Mouse (Mus musculus) neutrophil, adult 5-6 weeks (primary cell): ENCODE results near the gene Sptb. TPM values are rescaled to one million over a fixed set of nuclear protein-coding genes. Genes with fewer than 3 reads are reported as not detected.

Experiments used
- ATAC-seq: fragments of 151-379, 151-347 bp; 2 replicates; pipeline ENCODE4 v1.8.0; 2017; ENCODE audit warnings: mild to moderate bottlenecking, moderate TSS enrichment; ENCODE audit not compliant: insufficient number of reproducible peaks, poor library complexity, low FRiP score, severe bottlenecking; ENCODE audit errors: extremely low read depth
- total RNA-seq: library from RNA; stranded (forward); fragments of 200-1000 nt; gene quantifications from 2 replicates; pipeline ENCODE4 v1.2.3, GENCODE M21; 2017

The Sptb gene
- total RNA-seq, 1 experiment from 2014 or later, result 2.0 TPM

DNA sequence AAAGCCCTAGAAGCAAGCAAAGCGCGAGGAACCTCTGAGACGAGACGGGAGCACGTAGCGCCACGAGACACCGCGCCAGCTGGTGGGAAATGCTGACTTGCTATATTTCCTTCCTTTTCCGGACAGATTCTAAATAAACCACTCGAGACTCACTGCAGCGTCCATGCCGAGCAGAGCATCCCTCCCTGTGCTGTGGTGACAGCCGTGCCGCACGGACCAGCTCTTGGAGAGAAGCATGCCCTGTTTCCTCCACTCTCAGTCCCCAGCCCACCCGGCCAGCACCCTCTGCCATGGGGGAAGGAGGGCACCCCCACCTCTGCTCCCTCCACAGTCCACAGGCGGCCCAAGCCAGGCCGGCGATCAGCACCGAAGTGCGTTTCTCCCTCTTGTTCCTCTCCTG, 33.9 kb downstream of the Sptb start:
- no peak for ATAC-seq

- ATAC-seq, result no peak
These were observed 35.0 kb downstream of the Sptb start for GRCm38 (mm10) chr12:76675364-76675763.

GRCm38 (mm10) chr12:76673794-76674222, 36.5 kb downstream of the Sptb start:
- no peak for ATAC-seq

GRCm38 (mm10) chr12:76672008-76672407, 38.3 kb downstream of the Sptb start:
- no peak for ATAC-seq

GRCm38 (mm10) chr12:76670533-76671086, 39.7 kb downstream of the Sptb start:
- ATAC-seq, result no peak

DNA sequence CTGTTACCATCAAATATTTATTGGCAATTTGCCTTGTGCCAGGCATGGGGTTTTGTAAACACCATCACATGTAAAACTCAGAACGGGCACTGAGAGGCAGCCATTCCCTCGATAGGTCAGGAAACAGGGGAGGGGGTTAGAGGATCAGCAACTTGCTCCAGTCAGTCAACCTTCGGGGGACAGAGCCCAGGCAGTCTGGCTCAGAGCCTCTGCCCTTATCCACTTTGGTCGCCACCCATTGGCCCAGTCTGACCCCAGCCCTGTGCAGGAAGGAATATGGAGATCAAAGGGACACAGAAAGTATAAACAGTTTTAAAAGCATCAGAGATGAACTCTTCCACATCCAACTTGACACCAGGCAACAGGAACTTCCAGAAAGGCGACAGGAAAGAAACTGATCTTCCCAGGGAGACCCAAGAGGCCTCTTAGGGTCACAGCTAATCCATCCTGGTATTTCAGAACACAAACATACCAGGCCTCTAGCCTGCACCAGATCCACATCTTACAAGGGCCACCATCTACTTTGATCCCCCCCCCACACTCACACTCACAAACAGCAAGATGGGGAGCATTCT, 40.3 kb downstream of the Sptb start:
- no peak for ATAC-seq

- ATAC-seq, result no peak
These were observed 41.5 kb downstream of the Sptb start for GRCm38 (mm10) chr12:76668654-76669419.

DNA sequence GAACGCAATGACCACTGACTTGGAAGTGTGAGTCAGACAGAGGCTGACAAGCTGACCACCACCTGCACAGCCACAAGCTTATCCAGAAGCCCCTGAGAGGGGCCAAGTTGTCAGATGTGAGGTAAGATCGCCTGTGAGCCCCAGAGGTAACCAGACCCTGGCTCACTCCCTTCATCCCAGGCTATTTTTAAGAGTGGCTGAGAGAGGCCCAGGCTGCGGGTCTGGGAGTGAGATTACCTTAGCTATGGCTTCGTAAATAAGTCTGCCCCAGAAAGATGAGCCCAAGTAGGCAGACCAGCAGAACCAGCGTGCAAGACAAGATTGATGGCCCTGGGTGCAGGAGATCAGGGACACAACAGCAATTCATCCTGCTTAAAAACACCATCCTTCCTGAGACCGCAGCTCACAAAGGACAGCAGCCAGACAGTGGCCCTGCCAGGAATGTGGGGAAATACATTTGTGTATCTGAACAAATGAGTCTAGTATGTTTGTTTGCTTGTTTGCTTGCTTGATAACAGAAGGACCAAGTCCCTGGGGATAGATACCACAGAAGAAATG, 58.5 kb downstream of the Sptb start:
- no peak for ATAC-seq

DNA sequence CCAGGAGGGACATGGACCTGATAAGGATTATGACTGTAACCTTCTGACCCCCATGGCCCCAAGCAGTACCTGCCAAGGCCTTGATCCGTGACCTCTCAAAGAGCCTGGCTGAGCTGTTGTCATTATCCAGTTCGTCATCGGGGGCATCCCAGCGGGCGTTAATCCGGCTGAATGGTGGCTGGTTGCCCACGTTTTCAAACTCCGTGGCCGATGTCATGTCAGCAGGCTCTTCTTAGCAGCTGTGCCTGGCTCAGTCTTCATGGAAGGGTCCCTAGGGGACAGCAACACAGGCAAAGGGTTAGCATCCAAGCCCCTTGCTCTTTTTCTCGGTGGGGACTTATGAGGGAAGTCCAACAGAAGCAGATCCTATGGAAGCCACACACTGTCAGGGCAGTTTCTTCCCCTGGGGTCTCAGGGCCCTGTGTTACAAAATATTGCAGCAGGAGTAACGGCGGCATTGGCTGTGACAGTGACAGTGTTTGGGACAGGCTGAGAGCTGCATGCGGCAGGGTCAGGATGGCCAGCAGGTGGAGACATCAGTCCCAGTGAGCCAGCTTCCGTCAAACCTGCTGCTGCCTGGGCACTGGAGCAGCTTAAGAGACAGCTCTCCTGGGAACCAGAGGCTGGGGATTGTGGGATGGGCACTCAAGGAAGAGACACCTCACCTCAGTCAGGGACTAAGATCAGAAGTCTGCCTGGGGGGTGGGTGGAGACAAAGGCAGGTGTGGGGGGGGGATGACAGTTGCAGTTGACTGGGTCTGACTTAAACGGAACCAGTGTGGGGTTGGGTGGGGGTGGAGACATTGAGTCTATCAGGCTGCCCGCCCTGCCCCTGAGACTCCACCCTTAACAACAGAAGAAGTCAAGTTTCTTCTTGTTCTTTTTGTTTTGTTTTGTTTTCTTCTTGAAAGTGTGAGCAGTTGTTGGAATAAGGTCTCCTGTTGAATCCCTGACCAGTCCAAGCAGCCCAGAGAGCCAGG, 60.3 kb downstream of the Sptb start:
- ATAC-seq, result peak; percentile 49; the same call in 1 of the 2 replicates

GRCm38 (mm10) chr12:76645222-76646110, 64.9 kb downstream of the Sptb start:
- no peak for ATAC-seq

GRCm38 (mm10) chr12:76643679-76644078, 66.7 kb downstream of the Sptb start:
- ATAC-seq, result no peak

DNA sequence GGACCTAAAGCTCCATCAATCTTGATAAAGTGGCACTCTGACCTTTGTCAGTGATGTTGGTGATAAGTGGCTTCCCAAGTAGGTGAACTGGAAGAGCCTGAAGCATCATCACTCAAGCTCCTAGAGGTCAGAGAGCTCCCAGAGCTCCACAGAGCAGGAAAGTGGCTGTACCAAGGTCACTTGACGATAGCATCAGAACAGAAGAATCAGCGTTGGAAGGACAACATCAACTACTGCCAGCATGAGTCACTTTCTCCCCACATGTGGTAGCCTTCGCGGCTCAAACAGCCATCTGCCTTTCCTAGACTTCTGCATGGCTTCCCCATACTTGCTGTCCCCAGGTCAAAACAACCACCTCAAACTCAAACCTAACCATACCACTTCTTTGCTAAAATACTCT, 67.7 kb downstream of the Sptb start:
- ATAC-seq, result no peak

DNA sequence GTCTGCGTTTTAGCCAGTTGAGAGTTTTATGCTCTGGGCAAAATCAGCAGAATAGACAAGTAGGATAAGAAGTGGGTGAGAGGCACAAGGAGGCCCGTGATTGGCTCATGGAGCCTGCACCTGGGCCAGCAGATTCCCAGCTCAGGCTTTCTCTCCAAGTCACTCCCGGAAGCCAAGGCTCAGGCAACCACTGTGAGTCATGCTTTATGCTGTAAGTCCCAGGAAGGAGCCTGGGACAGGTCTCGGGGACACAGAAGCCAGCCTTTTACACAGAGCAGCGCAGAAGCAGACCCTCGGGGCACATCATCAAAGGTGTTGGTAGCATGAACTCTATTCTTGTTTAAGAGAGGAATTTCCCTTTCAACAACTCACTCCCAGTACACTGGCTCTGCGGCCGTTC, 69.7 kb downstream of the Sptb start:
- ATAC-seq, result no peak

DNA sequence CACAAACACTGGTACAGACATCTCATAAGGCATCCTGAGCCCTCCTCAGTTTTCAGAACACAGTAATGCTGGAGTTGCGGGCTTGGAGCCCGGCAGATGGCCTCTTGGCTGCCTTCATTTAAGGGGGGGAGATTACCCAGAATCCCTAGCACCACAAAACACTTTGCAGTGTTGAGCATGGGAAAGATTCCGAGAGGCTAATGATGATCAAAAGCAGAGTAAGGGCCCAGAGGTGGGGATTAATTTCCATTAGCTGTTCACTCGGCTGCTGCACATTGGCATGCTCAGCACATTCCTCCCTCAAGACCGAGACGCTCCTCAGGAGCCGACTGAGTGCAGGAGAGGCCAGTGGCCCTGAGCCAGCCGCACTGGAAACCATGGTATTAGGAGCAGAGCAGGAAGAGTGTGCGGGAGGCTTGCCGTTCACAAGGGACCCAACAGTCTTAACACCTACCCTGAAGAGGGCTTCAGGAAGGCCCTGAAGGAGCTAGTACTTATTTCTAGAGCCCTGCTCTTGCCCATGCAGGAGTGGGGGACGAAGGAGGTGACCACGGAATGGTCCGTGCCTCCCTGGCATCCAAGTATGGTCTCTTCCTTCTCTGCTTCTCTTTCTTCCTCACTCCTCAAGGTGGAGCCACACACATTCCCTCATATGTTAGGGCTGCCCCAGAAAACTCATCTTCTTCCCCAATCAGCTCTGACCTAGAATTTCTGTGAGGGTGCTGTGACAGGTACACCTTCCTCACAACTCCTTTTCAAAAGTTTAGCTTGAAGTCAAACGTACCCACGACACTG, 75.3 kb downstream of the Sptb start:
- ATAC-seq, result no peak

DNA sequence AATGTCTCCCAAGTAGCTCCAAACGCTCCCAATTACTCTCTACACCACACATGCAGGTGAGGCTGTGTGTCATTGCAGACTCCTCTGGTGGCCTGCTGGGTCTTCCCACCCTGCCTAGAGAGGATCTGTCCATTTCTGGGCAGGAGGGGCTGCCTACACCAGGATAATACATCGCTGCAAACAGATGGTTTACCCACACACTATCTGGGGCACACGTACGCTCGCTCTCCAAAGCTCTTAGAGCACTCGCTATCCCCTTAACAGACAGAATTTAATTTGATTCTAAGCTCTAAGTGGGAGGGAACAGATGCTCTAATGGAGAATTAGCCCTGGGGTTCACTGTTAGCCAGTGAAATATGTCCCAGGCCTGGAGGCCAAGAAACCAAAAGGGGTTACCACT, 87.0 kb downstream of the Sptb start:
- no peak for ATAC-seq

DNA sequence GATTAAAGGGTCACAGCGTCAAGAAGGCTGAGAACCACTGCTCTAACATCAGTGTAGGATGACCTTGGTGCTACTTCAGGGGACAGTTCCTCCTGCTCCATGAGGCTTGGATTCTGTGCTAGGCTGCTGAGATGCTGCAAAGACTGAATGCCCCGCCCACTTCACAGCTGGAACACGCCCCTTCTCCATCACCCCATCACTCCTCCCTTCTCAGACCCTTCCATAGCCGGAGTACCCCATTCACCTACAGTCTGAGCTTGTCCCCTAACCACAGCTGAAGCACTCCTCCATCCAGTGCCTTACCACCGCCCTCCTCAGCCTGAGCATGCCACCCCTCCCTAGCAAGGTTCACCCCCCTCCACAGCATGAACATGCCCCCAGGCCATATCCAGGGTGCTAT, 90.5 kb downstream of the Sptb start:
- ATAC-seq, result no peak

DNA sequence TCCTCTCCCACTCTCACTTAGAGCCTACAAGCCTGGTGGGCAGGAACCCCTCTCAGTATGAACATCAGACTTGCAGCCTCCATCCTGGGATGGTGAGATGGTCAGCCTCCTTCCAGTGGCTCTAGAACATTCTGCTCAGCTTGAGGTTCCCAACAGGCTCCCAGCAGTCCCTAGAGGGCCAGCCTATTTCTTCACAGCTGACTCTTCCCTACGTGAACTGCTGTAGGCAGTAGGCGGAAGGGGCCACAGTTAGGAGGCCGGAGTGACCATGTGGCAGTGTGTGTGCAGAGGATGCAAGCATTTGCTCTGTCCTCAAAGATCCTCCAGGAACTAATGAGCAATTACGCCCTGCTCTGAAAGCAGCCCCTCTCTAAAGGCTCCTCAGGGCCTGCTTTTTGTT, 92.2 kb downstream of the Sptb start:
- no peak for ATAC-seq
